Mouse (Mus musculus) heart, adult 2 months (tissue): Measurements from ENCODE around the gene Ppp1r15b. TPM values are rescaled to one million over a fixed set of nuclear protein-coding genes. Genes with fewer than 3 reads are reported as not detected.

Experiments
- DNase-seq, 2 experiments: peaks; one replicate each; pipeline ENCODE4 v3.0.0; 2021
- H3K27ac ChIP-seq: fragments of 200-600 bp; 2 replicates; pipeline ENCODE4 v1.8.1; 2022
- H3K27me3 ChIP-seq: fragments of 200-500 bp; 2 replicates; pipeline ENCODE4 v1.6.1; 2012; ENCODE audit warnings: mild to moderate bottlenecking, low read length, inconsistent platforms, mixed read lengths; ENCODE audit not compliant: control insufficient read depth, insufficient read depth
- H3K36me3 ChIP-seq: fragments of 200-500 bp; 2 replicates; pipeline ENCODE4 v1.6.1; 2012; ENCODE audit warnings: low read length, inconsistent platforms; ENCODE audit not compliant: control insufficient read depth, insufficient read depth
- H3K4me1 ChIP-seq: fragments of 200-500 bp; 2 replicates; pipeline ENCODE4 v1.6.1; 2011; ENCODE audit warnings: low read length; ENCODE audit not compliant: control insufficient read depth, insufficient read depth
- H3K4me3 ChIP-seq: fragments of 200-600 bp; 2 replicates; pipeline ENCODE4 v1.8.1; 2022
- H3K79me2 ChIP-seq: fragments of 200-500 bp; replicated peaks from 2 replicates; pipeline ENCODE4 v1.6.1; 2012; ENCODE audit warnings: mild to moderate bottlenecking, inconsistent platforms, low read length, moderate library complexity, mixed read lengths; ENCODE audit not compliant: control insufficient read depth, insufficient read depth
- H3K9ac ChIP-seq: fragments of 200-500 bp; 2 replicates; pipeline ENCODE4 v1.6.1; 2012; ENCODE audit warnings: low read depth, mild to moderate bottlenecking, control low read depth, inconsistent platforms, low read length, mixed read lengths
- CTCF ChIP-seq: fragments of 200-600 bp; IDR thresholded peaks from 2 replicates; pipeline ENCODE4 v1.8.1; 2022; ENCODE audit warnings: antibody characterized with exemption, mild to moderate bottlenecking, moderate library complexity
- EP300 ChIP-seq: fragments of 200-500 bp; IDR thresholded peaks from 2 replicates; pipeline ENCODE4 v1.6.1; 2011; ENCODE audit warnings: low read depth, low read length, control low read depth; ENCODE audit not compliant: insufficient read depth
- POLR2A ChIP-seq: fragments of 200-500 bp; IDR thresholded peaks from 2 replicates; pipeline ENCODE4 v1.6.1; 2011; ENCODE audit warnings: mild to moderate bottlenecking, low read depth, low read length, control low read depth; ENCODE audit not compliant: insufficient read depth
- WGBS: fragments of 180-500 bp; shearing (Covaris S2); methylation state at CpG from one replicate; pipeline ENCODE4 v1.1.7; 2018; 5-methylcytosine and 5-hydroxymethylcytosine counted together
- intact Hi-C: fragments of 180-260 bp; cut with DNase I; formaldehyde crosslinking; loops from one replicate; pipeline ENCODE4 v1.15.1; 2025
- polyA plus RNA-seq: library from polyadenylated mRNA; depleted of rRNA; stranded (reverse); fragments of >200 nt; gene quantifications from 2 replicates; pipeline ENCODE4 v1.2.3, GENCODE M21; 2012
- total RNA-seq, 2 experiments: library from RNA; stranded (reverse); gene quantifications; 2 replicates each; pipeline ENCODE4 v1.2.3; 2021

The Ppp1r15b gene
- total and polyA plus RNA-seq, 3 experiments = 8.6 to 22.8 (median 21.5) TPM

DNA sequence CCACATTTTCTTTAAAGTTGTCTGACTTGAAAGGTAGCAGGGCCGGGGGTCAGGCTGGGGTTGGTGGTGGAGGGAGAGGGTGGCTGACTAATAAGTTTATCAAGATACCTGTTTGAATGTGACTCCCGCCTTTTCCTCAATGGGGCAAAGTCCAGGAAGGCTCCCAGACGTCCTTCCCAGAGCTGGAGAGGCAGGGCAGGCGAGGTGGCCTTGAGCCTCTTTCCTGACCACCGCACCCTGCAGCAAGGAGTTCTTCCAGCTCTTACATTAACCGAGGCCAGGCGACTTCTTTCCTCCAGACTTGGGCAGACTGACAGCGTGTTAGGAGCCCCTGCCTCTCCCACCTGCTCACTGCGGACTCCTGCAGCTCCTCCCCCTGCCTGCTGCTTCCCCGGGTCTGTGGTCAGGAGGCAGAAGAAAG is 33.7 kb downstream of the Ppp1r15b start:
- Histone ChIP-seq H3K9ac (no peak overlapping the region), H3K4me3 (no peak overlapping the region; the same call in 1 of the 2 replicates), H3K27ac (no peak overlapping the region), H3K4me1 (no peaks in the 10 kb centered on the region), H3K27me3 (peaks cover 12% of the 10 kb centered on the region), H3K36me3 (no peaks in the 10 kb centered on the region), H3K79me2 (no peaks in the 10 kb centered on the region)
- no peak for DNase-seq
- 9% methylated on average over 10 of the region's 10 CpGs for WGBS
- TF ChIP-seq CTCF (no peak), POLR2A (no peak), EP300 (no peak)
- intact Hi-C loops = no loop called here

DNA sequence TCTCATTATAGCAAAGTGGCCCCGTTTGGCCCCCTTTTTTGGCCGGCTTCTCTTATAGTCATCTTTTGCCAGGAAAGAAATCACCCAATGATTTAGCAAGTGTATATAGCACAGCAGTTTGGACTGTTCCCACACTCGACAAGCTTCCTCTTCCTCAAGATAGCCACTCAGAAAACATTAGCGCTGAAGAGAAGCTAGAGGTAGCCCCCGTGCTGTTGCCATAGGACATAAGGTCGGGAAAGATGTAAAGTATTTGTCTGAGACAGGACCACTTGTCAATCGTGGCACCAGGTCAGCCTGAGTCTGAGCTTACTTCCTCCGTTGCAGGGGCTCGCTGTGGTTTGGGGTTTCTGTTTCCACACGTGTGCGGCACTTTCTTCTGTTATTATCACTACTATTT is 34.2 kb downstream of the Ppp1r15b start:
- TF ChIP-seq EP300 (no peak), CTCF (no peak), POLR2A (no peak)
- H3K9ac ChIP-seq = no peak overlapping the region
- WGBS = 49% methylated on average over 11 of the region's 11 CpGs
- no peaks in the 10 kb centered on the region for H3K4me1 ChIP-seq
- intact Hi-C loops = no loop called here
- no peak for DNase-seq
- no peak overlapping the region for H3K27ac ChIP-seq
- H3K27me3 ChIP-seq = peaks cover 12% of the 10 kb centered on the region
- no peaks in the 10 kb centered on the region for H3K36me3 ChIP-seq
- H3K79me2 ChIP-seq = no peaks in the 10 kb centered on the region
- no peak overlapping the region for H3K4me3 ChIP-seq

GRCm38 (mm10) chr1:133168318-133169060 is 37.5 kb downstream of the Ppp1r15b start:
- Histone ChIP-seq H3K27me3 (peaks cover 12% of the 10 kb centered on the region), H3K4me1 (no peaks in the 10 kb centered on the region), H3K79me2 (no peaks in the 10 kb centered on the region), H3K36me3 (no peaks in the 10 kb centered on the region), H3K27ac (no peak overlapping the region), H3K9ac (no peak overlapping the region), H3K4me3 (no peak overlapping the region)
- TF ChIP-seq EP300 (no peak), CTCF (no peak), POLR2A (no peak)
- intact Hi-C loops = no loop called here
- 34% methylated on average over 19 of the region's 19 CpGs for WGBS
- no peak for DNase-seq

DNA sequence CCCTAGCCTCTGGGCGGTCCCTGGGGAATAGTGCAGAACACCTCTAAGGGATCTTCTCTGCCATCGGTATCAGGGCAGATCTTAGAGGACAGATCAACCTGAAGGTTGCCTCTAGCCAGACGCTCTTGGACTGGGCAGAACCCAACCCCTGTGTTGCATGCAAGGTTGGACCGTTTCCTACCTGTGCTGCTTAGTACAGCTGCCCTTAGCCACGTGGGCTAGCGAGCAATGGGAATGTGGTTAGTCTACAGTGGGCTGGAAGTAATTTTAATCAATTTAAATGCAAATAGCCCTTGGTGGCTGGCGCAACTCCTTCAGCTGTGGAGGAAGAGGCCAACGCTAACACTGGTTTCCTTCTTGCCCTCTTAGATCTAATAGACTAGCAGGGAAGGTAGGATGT is 39.3 kb downstream of the Ppp1r15b start:
- no peak for TF ChIP-seq POLR2A
- no peak for TF ChIP-seq EP300
- no peak for TF ChIP-seq CTCF
- Histone ChIP-seq H3K36me3 (no peaks in the 10 kb centered on the region), H3K27me3 (no peaks in the 10 kb centered on the region; the same call in 1 of the 2 replicates), H3K4me1 (no peaks in the 10 kb centered on the region), H3K4me3 (no peak overlapping the region), H3K27ac (no peak overlapping the region), H3K9ac (no peak overlapping the region), H3K79me2 (no peaks in the 10 kb centered on the region)
- WGBS = 86% methylated on average over 8 of the region's 8 CpGs
- intact Hi-C loops = no loop called here
- DNase-seq = no peak

- DNase-seq = no peak
- 79% methylated on average over 9 of the region's 9 CpGs for WGBS
- H3K4me3 ChIP-seq = no peak overlapping the region
- no peak overlapping the region for H3K27ac ChIP-seq
- H3K27me3 ChIP-seq = no peaks in the 10 kb centered on the region; the same call in 1 of the 2 replicates
- no peaks in the 10 kb centered on the region for H3K36me3 ChIP-seq
- no peak overlapping the region for H3K9ac ChIP-seq
- TF ChIP-seq EP300 (no peak), CTCF (no peak), POLR2A (no peak)
- intact Hi-C loops = no loop called here
- H3K79me2 ChIP-seq = no peaks in the 10 kb centered on the region
- H3K4me1 ChIP-seq = no peaks in the 10 kb centered on the region
Measured at GRCm38 (mm10) chr1:133171357-133171756, 40.4 kb downstream of the Ppp1r15b start.

- TF ChIP-seq EP300 = no peak
- TF ChIP-seq POLR2A = no peak
- no peak for TF ChIP-seq CTCF
- intact Hi-C loops = loop anchor here (5.0 kb wide), 1 partner anchor 437 kb away; the partner anchor contains the start of gene Snrpe
- H3K4me3 ChIP-seq = no peak overlapping the region
- no peak for DNase-seq
- no peak overlapping the region for H3K9ac ChIP-seq
- no peak overlapping the region for H3K27ac ChIP-seq
- H3K27me3 ChIP-seq = no peaks in the 10 kb centered on the region; the same call in 1 of the 2 replicates
- H3K36me3 ChIP-seq = no peaks in the 10 kb centered on the region
- WGBS = 59% methylated on average over 6 of the region's 6 CpGs
- H3K79me2 ChIP-seq = no peaks in the 10 kb centered on the region
- 0 out of 2 replicates have a peak, but pooled peaks cover 1% of the 10 kb centered on the region for H3K4me1 ChIP-seq
Measured at GRCm38 (mm10) chr1:133175150-133175549, 44.2 kb downstream of the Ppp1r15b start.
